Mouse (Mus musculus): ENCODE measurements around the gene Hexim2.

- TF ChIP-seq POLR2A (IDR thresholded peaks at IDR 0.05; ENCODE audit: insufficient read depth, low read length) (no peak), CTCF (IDR thresholded peaks at IDR 0.05; ENCODE audit: low read depth, low read length) (no peak), EP300 (IDR thresholded peaks at IDR 0.05; ENCODE audit: insufficient read depth, low read depth, low read length) (no peak)
These were observed 49.7 kb downstream of the Hexim2 start for GRCm38 (mm10) chr11:103181911-103182310.

All from ES-Bruce4 (cell line).